In the genomic region with DNA sequence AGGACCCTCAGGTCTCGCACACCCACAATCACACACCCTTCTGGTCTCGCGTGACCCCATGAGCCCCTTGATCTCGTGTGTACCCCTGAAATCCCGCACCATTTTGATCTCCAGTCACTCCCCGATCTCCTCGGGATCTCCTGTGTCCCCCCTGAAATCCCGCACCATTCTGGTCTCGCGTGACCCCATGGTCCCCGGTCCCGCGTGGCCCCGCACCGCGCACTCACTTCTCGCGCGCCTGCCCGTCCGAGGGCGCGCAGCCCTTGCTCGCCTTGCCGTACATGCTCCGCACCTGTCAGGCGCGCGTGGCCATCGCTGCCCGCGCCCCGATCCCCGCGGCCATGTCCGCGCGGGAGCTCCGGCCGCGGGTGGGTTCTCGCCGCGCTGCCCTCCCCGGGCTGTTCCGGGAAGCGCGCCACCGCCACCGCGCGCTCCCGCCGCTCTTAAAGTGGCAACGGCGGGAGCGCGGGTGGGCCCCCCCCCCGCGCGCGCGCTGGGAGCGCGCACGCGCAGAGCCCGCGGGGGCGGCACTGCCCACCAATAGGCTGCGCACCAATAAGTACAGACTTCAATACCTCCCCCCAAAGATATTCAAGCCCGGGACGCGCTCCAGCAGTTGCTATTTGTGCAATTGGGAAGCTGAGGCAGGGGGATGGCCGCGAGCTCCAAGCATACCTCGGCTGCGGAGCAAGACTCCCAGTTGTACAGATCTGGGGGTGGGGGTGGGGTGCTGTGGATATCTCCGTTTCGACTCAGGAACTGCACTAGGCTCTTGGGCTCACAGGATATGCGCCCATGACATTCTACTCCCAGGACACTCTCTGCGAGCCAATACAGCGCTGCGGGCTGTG, we compare ENCODE assay signal across 9 mouse cellular contexts. TPM values are rescaled to one million over a fixed set of nuclear protein-coding genes. Genes with fewer than 3 reads are reported as not detected.
A peak's percentile ranks its signal among the peaks of the same experiment; 100 is the strongest.
DNase-seq lines count a peak whose midpoint lies in the region; ATAC-seq and TF ChIP-seq lines count a peak whose summit lies in the region.
"Had no signal": no experiment of that assay in that cellular context is flagged by ENCODE, and none has a peak within 500 bp of the region (broad histone marks: within the 10 kb centered on the region; RNA-seq: fewer than 3 reads in every experiment).

No protein-coding gene starts in this region.

- WGBS in hindbrain, embryonic 11.5 days = 4% methylated on average over 63 of the region's 84 CpGs
- WGBS in limb, embryonic 11.5 days = 1% methylated on average over 84 of the region's 84 CpGs
- 1% methylated on average over 84 of the region's 84 CpGs for WGBS in midbrain, embryonic 15.5 days

- H3K27me3 ChIP-seq in hindbrain, embryonic 11.5 days (ENCODE audit: control insufficient read depth, insufficient read depth, low read length) = no peaks in the 10 kb centered on the region
- no peaks in the 10 kb centered on the region for H3K27me3 ChIP-seq in limb, embryonic 11.5 days (ENCODE audit: control insufficient read depth, insufficient read depth, low read length)
- H3K27me3 ChIP-seq in midbrain, embryonic 15.5 days (replicated peaks) = no peaks in the 10 kb centered on the region

- no peak for ATAC-seq in hindbrain, embryonic 11.5 days (ENCODE audit: low FRiP score)
- no peak for ATAC-seq in limb, embryonic 11.5 days (ENCODE audit: insufficient number of reproducible peaks, low FRiP score, low TSS enrichment, low read depth)
- ATAC-seq in midbrain, embryonic 15.5 days (replicated peaks) = peak; percentile 25

- H3K9ac ChIP-seq in hindbrain, embryonic 11.5 days (ENCODE audit: low read depth, low read length) = peak overlapping the region; percentile 87
- H3K9ac ChIP-seq in limb, embryonic 11.5 days (ENCODE audit: low read length) = peak overlapping the region; percentile 92
- H3K9ac ChIP-seq in midbrain, embryonic 15.5 days = peak overlapping the region; percentile 86

- DNase-seq in layer of hippocampus, adult 11-12 months (ENCODE audit: low spot score) = peak; percentile 72
- no peak for DNase-seq in layer of hippocampus, adult 9-10 months (ENCODE audit: low spot score)
- peak; percentile 68 for DNase-seq in adrenal gland, postnatal 10 days
- DNase-seq in hindbrain, embryonic 11.5 days (ENCODE audit: low spot score) = peak; percentile 67
- DNase-seq in limb, embryonic 11.5 days (ENCODE audit: low spot score) = peak; percentile 79
- DNase-seq in thymus, postnatal 4 days = peak; percentile 78

- no peak for TF ChIP-seq CTCF in embryonic fibroblast, embryonic 13.5 days (IDR thresholded peaks at IDR 0.05; ENCODE audit: borderline replicate concordance, insufficient read depth, low read length)

- H3K9me3 ChIP-seq in hindbrain, embryonic 11.5 days (ENCODE audit: control insufficient read depth, low read length) = no peaks in the 10 kb centered on the region
- H3K9me3 ChIP-seq in limb, embryonic 11.5 days (ENCODE audit: control insufficient read depth, low read length) = no peaks in the 10 kb centered on the region
- no peaks in the 10 kb centered on the region for H3K9me3 ChIP-seq in midbrain, embryonic 15.5 days

- H3K4me1 ChIP-seq in embryonic fibroblast, embryonic 13.5 days (ENCODE audit: control insufficient read depth, insufficient read depth, low read length) = peaks cover 5% of the 10 kb centered on the region
- H3K4me1 ChIP-seq in hindbrain, embryonic 11.5 days (replicated peaks; ENCODE audit: control insufficient read depth, insufficient read depth, low read length) = peaks cover 25% of the 10 kb centered on the region
- H3K4me1 ChIP-seq in limb, embryonic 11.5 days (ENCODE audit: control insufficient read depth, insufficient read depth, low read length) = peaks cover 26% of the 10 kb centered on the region
- H3K4me1 ChIP-seq in midbrain, embryonic 15.5 days = peaks cover 66% of the 10 kb centered on the region

- no peaks in the 10 kb centered on the region for H3K36me3 ChIP-seq in hindbrain, embryonic 11.5 days (ENCODE audit: control insufficient read depth, insufficient read depth, low read length)
- H3K36me3 ChIP-seq in limb, embryonic 11.5 days (ENCODE audit: control insufficient read depth, insufficient read depth, low read length) = no peaks in the 10 kb centered on the region; the same call in 1 of the 2 replicates
- no peaks in the 10 kb centered on the region for H3K36me3 ChIP-seq in midbrain, embryonic 15.5 days (replicated peaks)

- TF ChIP-seq POLR2A in embryonic fibroblast, embryonic 13.5 days (IDR thresholded peaks at IDR 0.05; ENCODE audit: low read depth, low read length) = peak; percentile 53

- peak overlapping the region; percentile 91 for H3K4me2 ChIP-seq in hindbrain, embryonic 11.5 days (replicated peaks; ENCODE audit: low read depth, low read length)
- H3K4me2 ChIP-seq in limb, embryonic 11.5 days (ENCODE audit: low read depth, severe bottlenecking) = peak overlapping the region; percentile 90
- H3K4me2 ChIP-seq in midbrain, embryonic 15.5 days = peak overlapping the region; percentile 86

- H3K4me3 ChIP-seq in embryonic fibroblast, embryonic 13.5 days (ENCODE audit: insufficient read depth, low read length) = peak overlapping the region; percentile 77
- peak overlapping the region; percentile 82 for H3K4me3 ChIP-seq in hindbrain, embryonic 11.5 days (ENCODE audit: low read depth, low read length)
- H3K4me3 ChIP-seq in limb, embryonic 11.5 days (ENCODE audit: low read depth, low read length) = peak overlapping the region; percentile 79
- peak overlapping the region; percentile 76 for H3K4me3 ChIP-seq in midbrain, embryonic 15.5 days

- H3K27ac ChIP-seq in embryonic fibroblast, embryonic 13.5 days (ENCODE audit: insufficient read depth, low read length) = peak overlapping the region; percentile 38; the same call in 1 of the 2 replicates
- H3K27ac ChIP-seq in hindbrain, embryonic 11.5 days (ENCODE audit: low read depth, low read length) = peak overlapping the region; percentile 98
- peak overlapping the region; percentile 100 for H3K27ac ChIP-seq in limb, embryonic 11.5 days (replicated peaks; ENCODE audit: low read depth, low read length)
- peak overlapping the region; percentile 64 for H3K27ac ChIP-seq in midbrain, embryonic 15.5 days

RNA-seq across cellular contexts. Expression of a gene that starts 0.5 kb away (rescaled TPM):
- total RNA-seq in adrenal gland, postnatal 10 days (2021) = 10 to 100 TPM; 92.0 to 96.9 TPM
- 44.7 and 50.7 TPM in 2 replicates for polyA plus RNA-seq in embryonic fibroblast, embryonic 13.5 days (2011; ENCODE audit: insufficient read length, low read depth, missing spikeins)
- polyA plus RNA-seq in hindbrain, embryonic 11.5 days (2014; fragmentation: Nextera tagmentation; extraction: Ambion mirVana) = 126 and 129 TPM in 2 replicates
- 167 and 177 TPM in 2 replicates for polyA plus RNA-seq in limb, embryonic 11.5 days (2014; fragmentation: Nextera tagmentation; extraction: Ambion mirVana)
- 175 and 189 TPM in 2 replicates for polyA plus RNA-seq in midbrain, embryonic 15.5 days (2015; fragmentation: Nextera tagmentation; extraction: Ambion mirVana)

RNA-seq across cellular contexts. Expression of a gene that starts 7.8 kb away (rescaled TPM):
- 1 to 10 TPM; 3.3 to 3.6 TPM for total RNA-seq in adrenal gland, postnatal 10 days (2021)
- 0.46 TPM in 1 of 2 replicates, not detected in the other for polyA plus RNA-seq in embryonic fibroblast, embryonic 13.5 days (2011; ENCODE audit: insufficient read length, low read depth, missing spikeins)
- 0.85 and 0.97 TPM in 2 replicates for polyA plus RNA-seq in hindbrain, embryonic 11.5 days (2014; fragmentation: Nextera tagmentation; extraction: Ambion mirVana)
- 0.57 TPM in 2 replicates for polyA plus RNA-seq in limb, embryonic 11.5 days (2014; fragmentation: Nextera tagmentation; extraction: Ambion mirVana)
- polyA plus RNA-seq in midbrain, embryonic 15.5 days (2015; fragmentation: Nextera tagmentation; extraction: Ambion mirVana) = 1.2 and 1.6 TPM in 2 replicates

RNA-seq across cellular contexts. Expression of a gene that starts 13.9 kb away (rescaled TPM):
- 10 to 100 TPM; 59.4 to 59.8 TPM for total RNA-seq in adrenal gland, postnatal 10 days (2021)
- polyA plus RNA-seq in embryonic fibroblast, embryonic 13.5 days (2011; ENCODE audit: insufficient read length, low read depth, missing spikeins) = 17.9 and 18.6 TPM in 2 replicates
- polyA plus RNA-seq in hindbrain, embryonic 11.5 days (2014; fragmentation: Nextera tagmentation; extraction: Ambion mirVana) = 57.9 and 65.1 TPM in 2 replicates
- 100 and 114 TPM in 2 replicates for polyA plus RNA-seq in limb, embryonic 11.5 days (2014; fragmentation: Nextera tagmentation; extraction: Ambion mirVana)
- polyA plus RNA-seq in midbrain, embryonic 15.5 days (2015; fragmentation: Nextera tagmentation; extraction: Ambion mirVana) = 175 and 176 TPM in 2 replicates

RNA-seq across cellular contexts. Expression of a gene that starts 24.1 kb away (rescaled TPM):
- total RNA-seq in adrenal gland, postnatal 10 days (2021) = 1 to 10 TPM in 1 of 2 experiments, under 1 TPM in 1; 0.79 to 1.7 TPM
- 3.1 and 4.2 TPM in 2 replicates for polyA plus RNA-seq in embryonic fibroblast, embryonic 13.5 days (2011; ENCODE audit: insufficient read length, low read depth, missing spikeins)
- not detected in 2 replicates for polyA plus RNA-seq in hindbrain, embryonic 11.5 days (2014; fragmentation: Nextera tagmentation; extraction: Ambion mirVana)
- polyA plus RNA-seq in limb, embryonic 11.5 days (2014; fragmentation: Nextera tagmentation; extraction: Ambion mirVana) = 0.15 TPM in 1 of 2 replicates, not detected in the other
- 0.13 and 0.19 TPM in 2 replicates for polyA plus RNA-seq in midbrain, embryonic 15.5 days (2015; fragmentation: Nextera tagmentation; extraction: Ambion mirVana)
- total RNA-seq: left cerebral cortex, postnatal 10 days had no signal

RNA-seq across cellular contexts. Expression of a gene that starts 52.1 kb away (rescaled TPM):
- 10 to 100 TPM; 65.7 to 80.6 TPM for total RNA-seq in adrenal gland, postnatal 10 days (2021)
- polyA plus RNA-seq in embryonic fibroblast, embryonic 13.5 days (2011; ENCODE audit: insufficient read length, low read depth, missing spikeins) = 53.7 and 54.3 TPM in 2 replicates
- 170 TPM in 2 replicates for polyA plus RNA-seq in hindbrain, embryonic 11.5 days (2014; fragmentation: Nextera tagmentation; extraction: Ambion mirVana)
- 48.9 and 59.4 TPM in 2 replicates for polyA plus RNA-seq in limb, embryonic 11.5 days (2014; fragmentation: Nextera tagmentation; extraction: Ambion mirVana)
- 70.1 and 74.5 TPM in 2 replicates for polyA plus RNA-seq in midbrain, embryonic 15.5 days (2015; fragmentation: Nextera tagmentation; extraction: Ambion mirVana)

Comparison
In these comparisons a context has a peak if more than half of its experiments do, and no peak if none do; other contexts are left out.
1. H3K27ac ChIP-seq: peak in every context shown above with its lines; median percentile 100 in limb, embryonic 11.5 days; 98 in hindbrain, embryonic 11.5 days; 64 in midbrain, embryonic 15.5 days; 38 in embryonic fibroblast, embryonic 13.5 days.